Mouse (Mus musculus) adrenal gland, adult 18-20 months (tissue): ENCODE measurements around the gene St6gal1. TPM values are rescaled to one million over a fixed set of nuclear protein-coding genes. Genes with fewer than 3 reads are reported as not detected.
A peak's percentile ranks its signal among the peaks of the same experiment; 100 is the strongest.

ENCODE experiments used
- DNase-seq, 2 experiments: peaks; one replicate each; pipeline ENCODE4 v3.0.0; 2021 to 2022; ENCODE audit warnings: low spot score in 2 of 2
- total RNA-seq, 2 experiments: library from RNA; stranded (reverse); gene quantifications; 1 replicate in 1 of 2; 2 replicates in 1 of 2; pipeline ENCODE4 v1.2.3; 2021

The St6gal1 gene
- total RNA-seq, 2 experiments from 2014 or later, result 21.8 to 35.6 TPM

DNA sequence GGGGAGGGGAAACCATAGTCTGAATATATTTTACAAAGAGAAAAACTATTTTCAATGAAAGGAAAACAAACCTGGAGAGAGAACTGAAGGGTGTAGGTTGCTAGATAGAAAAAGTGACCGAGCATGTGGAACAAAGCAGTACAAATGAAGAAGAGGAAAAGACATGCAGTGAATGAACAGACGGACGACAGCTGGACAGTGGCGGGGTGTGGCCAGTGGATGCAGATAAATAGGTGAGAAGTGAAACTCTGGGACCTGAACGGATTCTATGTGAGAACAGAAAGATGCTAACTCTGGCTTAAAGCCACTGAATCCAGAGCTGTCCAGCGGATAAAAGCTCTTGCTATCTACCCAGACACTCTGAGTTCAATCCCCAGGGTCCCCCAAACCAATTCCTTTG, 25.2 kb downstream of the St6gal1 start:
- no peak for DNase-seq

DNA sequence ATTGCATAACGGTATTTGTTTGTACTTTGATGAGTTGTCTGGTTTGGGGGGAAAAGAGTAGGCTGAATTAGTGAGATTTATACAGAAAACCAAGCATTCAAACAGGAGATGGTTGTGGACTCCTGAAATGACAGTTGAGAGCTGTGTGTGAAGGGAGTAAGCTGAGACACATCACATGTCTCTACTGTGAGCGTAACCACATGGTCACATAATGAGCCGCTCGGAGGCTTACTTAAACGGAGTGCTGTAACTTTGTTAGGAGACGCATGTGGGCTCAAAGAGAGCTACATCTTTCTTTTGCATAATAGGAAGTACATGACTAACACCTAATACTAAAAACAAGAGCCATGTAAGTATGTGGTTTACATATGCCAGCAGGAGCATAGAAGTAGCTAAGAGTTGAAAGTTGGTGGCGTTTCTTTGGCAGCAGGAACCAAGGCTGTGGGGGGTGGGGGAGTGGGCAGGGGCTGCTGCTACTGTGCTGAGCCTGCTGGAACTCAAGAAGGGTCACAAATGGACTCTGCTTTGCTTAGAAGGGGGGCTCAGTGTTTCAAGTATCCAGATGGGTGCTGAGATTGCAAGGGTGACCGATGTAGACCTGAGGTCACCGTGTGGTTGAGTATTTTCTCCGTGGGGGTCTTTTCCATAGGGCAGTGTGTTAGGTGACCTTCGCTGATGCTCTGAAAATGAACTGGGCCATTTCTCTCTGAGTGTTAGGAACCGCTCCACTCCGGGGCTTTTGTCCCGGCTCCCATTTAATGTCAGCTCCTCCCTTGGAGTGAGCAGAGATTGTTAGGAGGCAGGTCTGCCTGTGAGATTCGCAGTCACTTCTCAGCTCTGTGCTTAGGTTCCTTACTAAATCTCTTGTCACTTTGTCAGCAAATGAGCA, 26.3 kb downstream of the St6gal1 start:
- DNase-seq, result no peak

DNA sequence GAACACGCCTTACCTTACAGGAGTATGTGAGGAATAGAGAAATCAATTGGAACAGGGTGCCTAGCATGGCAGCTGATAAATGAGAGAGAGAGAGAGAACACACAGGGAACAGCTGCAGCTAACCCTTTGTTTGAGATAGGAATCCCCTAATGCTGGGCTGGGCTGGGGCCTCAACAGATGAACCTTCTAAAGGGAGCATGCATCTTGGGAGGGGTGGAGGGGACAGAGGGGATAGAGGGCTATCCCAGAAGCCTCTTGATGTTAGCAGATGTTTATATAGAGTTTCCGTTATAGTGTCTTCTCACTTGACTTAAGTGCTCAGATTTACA, 26.9 kb downstream of the St6gal1 start:
- no peak for DNase-seq

DNA sequence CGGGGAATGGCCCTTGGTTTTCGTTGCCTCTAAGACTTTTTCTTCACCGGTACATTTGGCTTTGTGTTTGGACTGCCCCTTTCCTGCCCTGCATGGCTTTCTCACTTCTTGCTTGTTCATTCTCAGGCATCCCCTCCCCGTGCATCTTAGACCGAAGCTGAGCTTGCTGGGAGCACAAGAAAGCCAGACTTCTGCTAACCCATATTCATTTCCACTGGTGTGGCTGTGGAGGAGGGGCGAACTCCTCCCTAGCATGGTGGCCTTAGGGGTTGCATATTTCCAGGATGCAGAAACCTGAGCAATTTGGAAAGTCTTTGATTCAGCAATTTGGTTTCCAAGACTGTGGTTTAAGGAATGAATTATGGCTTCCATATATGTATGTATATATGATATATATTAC, 29.1 kb downstream of the St6gal1 start:
- no peak for DNase-seq

DNA sequence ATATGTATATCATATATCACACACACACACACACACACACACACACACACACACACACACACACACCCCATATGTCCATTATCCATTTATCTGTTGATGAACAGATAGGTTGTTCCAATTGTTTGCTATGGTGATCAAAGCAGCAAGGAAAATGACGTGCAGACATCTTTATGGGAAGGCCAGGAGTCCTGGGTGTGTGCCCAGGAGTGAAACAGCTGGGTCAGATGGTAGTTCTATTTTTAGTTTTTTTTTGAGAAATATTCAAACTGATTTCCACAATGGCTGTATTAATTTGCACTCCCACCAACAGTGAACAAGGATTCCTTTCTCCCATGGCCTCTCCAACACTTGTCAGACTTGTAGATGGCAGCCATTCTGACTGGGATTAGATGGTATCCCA, 29.5 kb downstream of the St6gal1 start:
- DNase-seq, result no peak

GRCm38 (mm10) chr16:23256638-23257037, 32.1 kb downstream of the St6gal1 start:
- DNase-seq, result no peak

- DNase-seq, result no peak
Observed at GRCm38 (mm10) chr16:23258429-23258822, 33.9 kb downstream of the St6gal1 start.

- no peak for DNase-seq
Observed at GRCm38 (mm10) chr16:23258823-23259457, 34.4 kb downstream of the St6gal1 start.

DNA sequence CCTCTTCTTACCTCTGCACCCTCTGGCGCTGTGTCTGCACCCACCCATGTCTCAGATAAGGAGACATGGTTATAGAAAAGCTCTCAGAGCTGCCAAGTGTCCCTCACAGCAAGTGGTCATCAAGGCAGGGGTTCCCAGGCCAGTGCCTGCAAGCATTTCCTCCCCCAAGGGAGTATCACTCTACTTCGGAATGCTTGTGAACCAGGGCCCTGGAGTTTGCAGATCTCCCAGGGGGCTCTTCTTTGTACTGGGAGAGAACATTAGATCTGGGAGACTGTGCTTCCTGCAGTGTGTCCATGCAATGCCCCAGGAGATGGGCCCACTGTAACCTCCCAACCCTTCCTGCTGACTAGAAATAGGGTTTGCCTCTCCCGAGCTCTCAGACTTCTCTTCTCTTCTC, 35.0 kb downstream of the St6gal1 start:
- DNase-seq, result no peak

GRCm38 (mm10) chr16:23262131-23262768, 37.7 kb downstream of the St6gal1 start:
- peak in 1 of 2 experiments; percentile 21 for DNase-seq

- DNase-seq, result no peak
Observed at GRCm38 (mm10) chr16:23262846-23263245, 38.3 kb downstream of the St6gal1 start.

- DNase-seq, result peak in 1 of 2 experiments; percentile 19
Observed at GRCm38 (mm10) chr16:23264999-23265398, 40.5 kb downstream of the St6gal1 start.

DNA sequence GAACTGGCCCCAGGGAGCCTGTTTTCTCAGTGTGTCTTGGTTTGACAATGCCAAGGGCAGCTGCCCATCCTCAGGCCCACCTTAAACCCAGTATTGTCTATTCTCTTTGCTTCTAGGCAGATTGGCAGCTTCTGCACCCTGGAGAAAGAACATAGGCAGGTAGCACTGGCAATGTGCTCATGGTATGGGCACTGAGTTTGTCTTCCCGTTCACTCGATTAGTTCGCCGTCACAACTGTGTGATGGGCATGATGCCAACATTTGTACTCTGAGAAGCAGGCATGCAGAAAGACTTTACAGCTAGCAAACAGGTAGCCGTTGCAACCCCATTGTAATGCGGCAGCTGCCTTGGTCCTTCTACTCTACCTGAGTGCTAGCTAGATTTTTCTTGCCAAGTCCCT, 40.9 kb downstream of the St6gal1 start:
- peak in 1 of 2 experiments; percentile 17 for DNase-seq

DNA sequence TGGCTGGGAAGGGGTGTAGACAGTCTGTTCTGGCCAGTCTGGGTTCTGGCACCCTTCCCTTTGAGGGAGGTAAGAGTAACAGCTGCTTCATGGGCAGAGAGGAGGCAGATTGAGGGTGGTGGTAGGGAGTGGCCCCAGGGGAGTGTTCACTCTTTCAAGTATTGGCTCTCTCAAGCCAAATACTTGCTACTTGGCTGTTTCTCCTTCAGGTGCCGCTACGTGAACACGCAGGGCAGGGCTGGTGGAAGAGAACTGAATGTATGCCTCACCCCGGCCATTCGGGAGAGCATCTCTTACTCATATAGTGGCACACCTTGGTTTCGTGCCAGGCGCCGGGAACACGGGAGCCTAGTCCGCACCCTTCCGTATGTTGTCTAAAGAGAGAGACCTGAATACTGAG, 41.8 kb downstream of the St6gal1 start:
- DNase-seq, result peak in 1 of 2 experiments; percentile 22

DNA sequence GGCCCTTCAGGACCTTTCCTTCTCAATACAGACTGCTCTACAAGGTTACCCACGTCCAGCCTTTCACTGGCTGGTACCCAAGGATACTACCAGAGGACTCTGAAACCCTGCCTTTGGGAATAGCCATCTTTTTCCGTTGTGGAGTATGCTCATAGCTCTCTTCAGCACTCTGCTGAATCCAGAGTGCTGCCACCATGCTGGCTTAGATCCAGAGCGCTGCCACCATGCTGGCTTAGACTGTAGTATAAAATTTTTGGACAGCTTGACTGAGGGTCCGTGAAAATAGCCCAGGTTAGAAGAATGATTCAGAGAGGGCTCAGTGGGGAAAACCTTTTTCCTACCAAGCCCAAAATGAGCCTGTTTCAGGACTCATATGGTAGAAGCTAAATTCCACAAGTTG, 42.4 kb downstream of the St6gal1 start:
- DNase-seq, result no peak

GRCm38 (mm10) chr16:23268231-23268630, 43.7 kb downstream of the St6gal1 start:
- DNase-seq, result no peak

DNA sequence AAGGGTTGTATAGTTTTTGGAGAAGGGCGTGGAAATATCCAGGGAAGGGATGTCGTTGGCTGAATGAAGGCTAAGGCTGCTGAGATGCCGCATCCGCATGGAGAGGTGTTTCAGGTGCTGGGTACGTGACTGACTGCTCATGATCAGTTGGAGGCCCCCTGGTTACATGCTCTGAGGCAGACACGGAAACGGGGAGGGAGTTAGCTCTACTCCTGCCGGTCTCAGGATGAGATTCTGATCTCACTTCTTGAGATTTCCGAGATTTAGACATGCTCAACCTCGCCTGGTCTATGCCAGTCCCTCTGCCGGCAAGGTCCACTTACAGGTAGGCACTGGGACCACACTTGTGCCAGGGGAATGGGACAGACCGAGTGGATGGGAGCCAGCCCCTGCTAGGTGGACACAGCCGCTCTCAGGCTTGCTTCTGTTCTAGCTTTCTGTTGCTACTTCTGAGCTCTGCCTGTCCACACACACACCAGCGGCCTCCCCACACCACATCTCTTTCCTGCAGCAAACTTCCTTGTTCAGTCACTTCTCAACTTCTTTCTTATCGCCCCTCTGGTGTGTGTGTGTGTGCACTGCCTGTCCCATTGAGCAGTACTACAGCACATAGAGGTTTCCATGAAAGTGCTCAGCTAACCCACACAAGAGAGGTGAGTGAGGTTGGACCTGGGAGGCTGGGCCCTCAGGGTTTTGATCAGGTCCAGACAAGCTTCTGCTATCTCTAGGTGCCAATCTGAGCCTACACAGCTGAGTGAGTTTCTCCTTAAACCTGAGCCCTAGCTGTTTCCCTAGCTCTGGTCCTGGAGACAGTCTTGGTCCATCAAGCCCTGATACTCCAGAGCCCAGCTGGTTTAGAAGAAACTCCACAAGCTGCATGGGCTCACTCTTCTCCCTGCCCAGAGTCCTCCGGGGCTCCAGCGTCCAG, 44.8 kb downstream of the St6gal1 start:
- DNase-seq, result peak in 1 of 2 experiments; percentile 15

DNA sequence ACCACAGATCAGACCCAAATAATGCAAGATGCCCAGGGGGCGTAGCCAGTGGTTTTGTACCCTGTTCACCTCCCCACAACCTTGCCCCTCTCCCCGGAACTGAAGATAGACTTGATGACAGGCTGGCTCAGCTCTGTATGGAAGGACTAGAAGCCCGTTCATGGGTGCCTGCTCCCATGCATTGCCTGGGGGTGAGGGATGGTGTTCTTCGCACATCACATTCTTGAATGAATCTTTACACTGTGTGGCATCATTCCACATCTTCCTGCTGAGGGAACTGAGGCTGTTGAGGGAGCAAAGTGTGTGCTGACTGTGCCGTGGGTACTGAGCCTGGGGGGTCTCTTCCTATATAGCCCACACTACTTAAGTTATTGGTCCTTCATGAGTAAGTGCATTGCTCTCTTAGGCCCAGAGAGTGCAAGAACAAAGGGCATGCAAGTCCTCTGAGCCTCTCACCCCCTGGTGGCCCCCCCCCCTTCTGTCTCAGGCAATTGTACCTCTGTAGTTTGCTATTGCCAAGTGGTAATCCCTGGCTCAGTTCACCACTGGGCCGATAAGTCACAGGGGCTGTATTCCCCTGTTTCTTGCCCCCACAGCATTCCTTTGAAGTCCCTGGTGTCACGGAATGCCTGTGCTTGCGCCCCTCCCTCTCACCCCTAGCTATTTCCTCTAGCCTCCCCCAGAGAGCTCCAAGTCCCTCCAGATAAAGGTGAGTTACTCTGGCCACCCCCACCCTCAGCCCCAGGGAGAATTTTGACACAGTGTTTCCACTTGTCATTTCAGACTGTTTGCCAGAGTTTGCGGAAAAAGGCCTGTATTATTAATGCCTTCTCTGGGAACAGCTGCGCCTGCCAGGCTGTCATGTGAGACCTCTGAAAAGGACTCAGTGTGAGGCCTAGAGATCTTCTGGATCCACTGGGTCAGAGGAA, 45.7 kb downstream of the St6gal1 start:
- no peak for DNase-seq

DNA sequence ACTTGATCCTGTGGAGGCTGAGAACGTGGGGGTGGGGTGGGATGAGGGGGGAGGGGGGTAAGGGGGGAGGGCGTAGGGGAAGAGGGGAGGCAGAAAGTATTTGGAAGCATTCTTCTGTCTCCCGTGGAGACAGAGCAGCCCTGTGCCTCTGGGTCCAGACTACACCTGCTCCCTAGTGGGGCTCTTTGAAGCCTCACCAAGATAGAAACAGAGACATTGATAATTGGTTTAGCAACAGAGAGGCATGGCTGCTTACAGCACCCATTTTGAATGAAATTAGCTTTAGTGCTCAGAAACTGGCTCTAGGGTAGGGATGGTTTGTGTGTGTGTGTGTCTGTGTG, 46.3 kb downstream of the St6gal1 start:
- DNase-seq, result no peak
